Mouse (Mus musculus) cortical plate, adult 2 months (tissue): ENCODE results near the gene Brinp2. TPM values are rescaled to one million over a fixed set of nuclear protein-coding genes. Genes with fewer than 3 reads are reported as not detected.
A peak's percentile ranks its signal among the peaks of the same experiment; 100 is the strongest.

Source experiments
- H3K27ac ChIP-seq: fragments of 200-500 bp; 2 replicates; pipeline ENCODE4 v1.5.1; 2012; ENCODE audit warnings: low read length, control low read depth, inconsistent platforms; ENCODE audit not compliant: insufficient read depth
- H3K4me1 ChIP-seq: fragments of 200-500 bp; 2 replicates; pipeline ENCODE4 v1.6.1; 2011; ENCODE audit warnings: low read length; ENCODE audit not compliant: control insufficient read depth, insufficient read depth
- H3K4me3 ChIP-seq: fragments of 200-500 bp; 2 replicates; pipeline ENCODE4 v1.5.1; 2011; ENCODE audit warnings: mild to moderate bottlenecking, low read length, control low read depth; ENCODE audit not compliant: insufficient read depth
- CTCF ChIP-seq: fragments of 200-500 bp; IDR thresholded peaks from 2 replicates; pipeline ENCODE4 v1.5.1; 2011; ENCODE audit warnings: mild to moderate bottlenecking, control low read depth, low read length; ENCODE audit not compliant: insufficient read depth; ENCODE audit errors: extremely low read depth
- POLR2A ChIP-seq: fragments of 200-500 bp; IDR thresholded peaks from 2 replicates; pipeline ENCODE4 v1.6.1; 2011; ENCODE audit warnings: mild to moderate bottlenecking, low read length, control low read depth; ENCODE audit not compliant: insufficient read depth; ENCODE audit errors: extremely low read depth
- polyA plus RNA-seq: library from polyadenylated mRNA; depleted of rRNA; stranded (reverse); fragments of >200 nt; gene quantifications from 2 replicates; pipeline ENCODE4 v1.2.3, GENCODE M21; 2012; rRNA removed

Brinp2 gene
- 62.2 and 64.1 TPM in 2 replicates for polyA plus RNA-seq

GRCm38 (mm10) chr1:158356051-158356461 is at the start of gene Brinp2:
Gene Brinp2 (minus strand): TSS chr1:158356326.
- peak; percentile 95 for TF ChIP-seq POLR2A
- TF ChIP-seq CTCF = no peak

GRCm38 (mm10) chr1:158400898-158401297 is 44.8 kb upstream of the Brinp2 start:
- no peak overlapping the region for H3K4me3 ChIP-seq
- peaks cover 5% of the 10 kb centered on the region for H3K4me1 ChIP-seq
- TF ChIP-seq POLR2A = no peak
- TF ChIP-seq CTCF = no peak
- no peak overlapping the region for H3K27ac ChIP-seq

More at GRCm38 (mm10) chr1:158356051-158356461, at the start of gene Brinp2:
- H3K4me3 ChIP-seq = peak within 1 kb of the TSS; percentile 80
- no peaks in the 10 kb centered on the region for H3K4me1 ChIP-seq
- H3K27ac ChIP-seq = peak within 1 kb of the TSS; percentile 33

GRCm38 (mm10) chr1:158397058-158397457 is 40.9 kb upstream of the Brinp2 start:
- no peak overlapping the region for H3K4me3 ChIP-seq
- TF ChIP-seq CTCF = no peak
- TF ChIP-seq POLR2A = no peak
- peaks cover 2% of the 10 kb centered on the region; the same call in 1 of the 2 replicates for H3K4me1 ChIP-seq
- H3K27ac ChIP-seq = no peak overlapping the region

GRCm38 (mm10) chr1:158390693-158391092 is 34.6 kb upstream of the Brinp2 start:
- Histone ChIP-seq H3K4me1 (peaks cover 5% of the 10 kb centered on the region; the same call in 1 of the 2 replicates), H3K27ac (no peak overlapping the region), H3K4me3 (no peak overlapping the region)
- TF ChIP-seq POLR2A (no peak), CTCF (no peak)

- no peak overlapping the region for H3K4me3 ChIP-seq
- H3K4me1 ChIP-seq = peaks cover 5% of the 10 kb centered on the region; the same call in 1 of the 2 replicates
- H3K27ac ChIP-seq = no peak overlapping the region
- no peak for TF ChIP-seq POLR2A
These were observed 32.9 kb upstream of the Brinp2 start for GRCm38 (mm10) chr1:158388995-158389394.

- TF ChIP-seq CTCF (no peak), POLR2A (no peak)
- Histone ChIP-seq H3K4me3 (no peak overlapping the region), H3K27ac (no peak overlapping the region), H3K4me1 (peaks cover 3% of the 10 kb centered on the region; the same call in 1 of the 2 replicates)
These were observed 30.7 kb upstream of the Brinp2 start for GRCm38 (mm10) chr1:158386781-158387180.

GRCm38 (mm10) chr1:158385311-158385710 is 29.2 kb upstream of the Brinp2 start:
- TF ChIP-seq CTCF (no peak), POLR2A (no peak)
- Histone ChIP-seq H3K27ac (no peak overlapping the region), H3K4me3 (no peak overlapping the region), H3K4me1 (no peaks in the 10 kb centered on the region)

- Histone ChIP-seq H3K4me1 (no peaks in the 10 kb centered on the region), H3K4me3 (no peak overlapping the region), H3K27ac (no peak overlapping the region)
- TF ChIP-seq CTCF (no peak), POLR2A (no peak)
These were observed 27.1 kb upstream of the Brinp2 start for GRCm38 (mm10) chr1:158383210-158383609.

GRCm38 (mm10) chr1:158382277-158382676 is 26.2 kb upstream of the Brinp2 start:
- Histone ChIP-seq H3K4me3 (no peak overlapping the region), H3K27ac (no peak overlapping the region), H3K4me1 (no peaks in the 10 kb centered on the region; the same call in 1 of the 2 replicates)
- TF ChIP-seq POLR2A (no peak), CTCF (no peak)

GRCm38 (mm10) chr1:158364461-158364860 is 8.3 kb upstream of the Brinp2 start:
- peaks cover 4% of the 10 kb centered on the region for H3K4me1 ChIP-seq
- no peak for TF ChIP-seq POLR2A
- no peak for TF ChIP-seq CTCF
- no peak overlapping the region for H3K27ac ChIP-seq
- H3K4me3 ChIP-seq = peak overlapping the region; percentile 89
